Mouse (Mus musculus) inflammation-experienced regulatory T-cells, adult 6 months (primary cell): Measurements from ENCODE around the gene Nanos1. TPM values are rescaled to one million over a fixed set of nuclear protein-coding genes. Genes with fewer than 3 reads are reported as not detected.

Source experiments
- ATAC-seq: one replicate; pipeline ENCODE4 v1.8.0; 2017
- polyA plus RNA-seq, 3 experiments: library from polyadenylated mRNA; unstranded; fragments of 100-300 nt; shearing (Covaris generic); gene quantifications; one replicate each; pipeline ENCODE4 v1.2.1; 2017

Nanos1 gene
- 1 to 10 TPM; 1.5 to 3.0 (median 2.4) TPM for polyA plus RNA-seq

DNA sequence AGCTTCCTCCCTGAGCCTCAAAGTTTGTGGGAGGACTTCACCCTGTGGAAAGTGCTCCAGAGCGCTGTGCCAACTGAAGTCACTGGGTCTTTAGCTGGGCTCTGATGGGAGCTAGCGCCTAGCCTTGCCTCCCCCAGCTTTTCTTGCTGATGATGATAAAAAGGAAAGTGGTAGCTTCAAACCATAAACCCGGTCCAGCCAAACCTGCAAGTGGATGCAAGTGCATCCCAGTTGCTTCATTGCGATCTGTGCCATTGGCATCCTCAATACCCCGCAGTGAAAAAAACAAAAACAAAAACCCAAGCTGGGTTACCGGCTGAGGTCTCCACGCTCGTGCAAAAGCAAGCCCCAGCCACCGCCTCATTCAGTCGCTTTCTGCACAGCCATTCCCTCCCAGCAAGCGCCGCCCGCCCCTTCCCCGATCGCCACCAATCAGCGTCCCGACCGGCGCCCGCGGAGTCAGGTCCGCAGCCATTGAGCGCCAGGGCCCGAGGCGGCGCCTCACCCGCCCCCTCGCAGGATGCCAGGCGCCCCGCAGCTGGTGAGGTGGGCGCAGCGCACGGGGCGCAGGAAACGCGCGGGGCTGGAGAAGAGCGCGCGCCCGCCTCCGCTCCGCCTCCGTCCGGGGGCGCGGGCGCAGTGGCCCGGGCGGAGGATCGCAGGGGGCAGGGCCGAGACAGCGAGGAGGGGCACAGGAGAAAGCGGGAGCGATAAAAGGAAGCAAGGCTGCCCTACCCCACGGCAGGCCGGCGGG lies at the start of gene Nanos1:
Gene Nanos1, plus strand, starts transcription at position 550 of the 754 bp plus-strand sequence.
- peak; percentile 82 for ATAC-seq

DNA sequence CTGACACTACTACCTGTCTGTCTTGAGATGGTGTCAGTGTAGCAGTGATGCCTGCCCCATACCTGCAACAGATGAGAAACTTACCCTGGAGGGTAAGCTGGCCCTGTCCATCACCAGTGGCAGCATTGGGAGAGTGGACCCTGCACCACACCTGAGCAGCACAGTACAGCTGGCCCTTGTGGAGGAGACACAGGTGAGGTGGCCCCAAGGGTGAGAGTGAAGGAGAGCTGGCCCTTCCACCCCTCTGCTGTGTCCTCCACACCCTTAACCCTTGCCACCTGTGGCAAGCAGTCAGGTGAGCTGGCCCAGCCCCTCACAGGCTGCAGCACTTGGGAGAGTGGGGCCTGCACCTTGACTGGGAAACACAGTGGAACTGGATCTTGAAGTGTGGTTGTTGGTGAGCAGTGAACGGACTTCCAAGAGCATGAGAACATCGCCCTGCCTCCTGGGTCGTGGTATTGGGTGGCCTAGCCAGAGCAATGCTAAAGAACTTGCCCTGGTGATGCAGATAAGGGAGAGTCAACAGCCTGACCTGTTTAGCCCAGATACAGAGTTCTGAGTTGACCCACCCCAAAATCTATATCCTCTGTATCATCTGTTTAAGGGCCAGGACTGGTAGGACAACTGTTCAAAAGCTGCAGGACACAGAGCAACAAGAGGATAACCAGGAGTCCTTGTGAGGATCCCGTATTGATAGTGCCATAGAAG lies 46.4 kb upstream of the Nanos1 start:
- no peak for ATAC-seq

DNA sequence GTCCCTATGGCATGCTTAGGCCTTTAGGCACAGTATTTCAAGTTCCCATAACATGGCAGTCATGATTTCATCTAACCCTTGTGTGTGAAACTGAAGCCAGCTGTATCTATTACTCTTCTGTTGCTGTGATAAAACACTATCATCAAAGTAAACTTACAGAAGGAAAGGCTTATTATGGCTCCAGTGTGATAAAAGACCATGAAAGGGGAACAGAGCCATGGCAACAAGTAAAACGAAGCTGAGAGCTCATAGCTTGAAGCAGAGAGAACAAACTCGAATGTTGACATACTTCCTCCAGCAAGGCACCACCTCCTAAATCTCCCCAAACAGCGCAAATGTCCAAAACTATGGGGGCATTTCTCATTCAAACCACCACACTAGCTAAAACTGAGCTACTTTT lies 45.6 kb upstream of the Nanos1 start:
- no peak for ATAC-seq

DNA sequence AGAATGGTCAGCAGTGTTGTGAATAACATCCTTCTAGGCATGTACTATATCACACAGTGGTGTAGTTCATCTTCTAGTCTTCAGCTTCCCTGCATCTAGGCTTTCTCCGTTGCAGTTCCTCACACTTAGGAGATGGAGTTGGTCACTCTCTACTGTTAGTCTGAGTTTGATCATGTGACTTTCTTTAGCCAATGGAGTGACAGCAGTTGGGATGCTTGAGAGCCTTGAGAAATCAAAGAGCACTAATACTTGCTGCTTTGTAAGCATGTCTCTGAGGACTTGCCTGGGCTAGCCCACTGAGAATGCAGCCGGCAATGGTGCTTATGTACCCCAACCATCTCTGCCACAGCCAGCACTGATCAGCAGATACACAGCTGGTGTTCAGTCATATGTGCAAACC lies 43.2 kb upstream of the Nanos1 start:
- no peak for ATAC-seq

DNA sequence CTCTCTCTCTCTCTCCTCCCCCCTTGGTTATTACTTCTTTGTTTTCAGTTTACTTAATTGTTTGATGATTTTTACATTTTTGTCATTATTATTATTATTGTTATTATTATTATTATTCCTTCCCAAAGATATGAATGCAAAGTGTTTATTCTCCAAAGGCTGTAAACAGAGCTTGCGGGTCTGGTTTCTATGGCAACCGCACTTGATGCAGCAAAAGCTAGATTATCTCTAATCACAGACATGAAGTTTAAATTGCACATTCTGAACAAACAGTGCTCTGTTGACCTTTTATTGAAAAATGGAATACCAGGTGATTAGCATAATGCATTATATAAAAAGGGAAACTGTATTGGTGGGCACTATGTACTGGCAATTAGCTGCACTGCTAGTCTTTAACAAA lies 39.4 kb upstream of the Nanos1 start:
- no peak for ATAC-seq

DNA sequence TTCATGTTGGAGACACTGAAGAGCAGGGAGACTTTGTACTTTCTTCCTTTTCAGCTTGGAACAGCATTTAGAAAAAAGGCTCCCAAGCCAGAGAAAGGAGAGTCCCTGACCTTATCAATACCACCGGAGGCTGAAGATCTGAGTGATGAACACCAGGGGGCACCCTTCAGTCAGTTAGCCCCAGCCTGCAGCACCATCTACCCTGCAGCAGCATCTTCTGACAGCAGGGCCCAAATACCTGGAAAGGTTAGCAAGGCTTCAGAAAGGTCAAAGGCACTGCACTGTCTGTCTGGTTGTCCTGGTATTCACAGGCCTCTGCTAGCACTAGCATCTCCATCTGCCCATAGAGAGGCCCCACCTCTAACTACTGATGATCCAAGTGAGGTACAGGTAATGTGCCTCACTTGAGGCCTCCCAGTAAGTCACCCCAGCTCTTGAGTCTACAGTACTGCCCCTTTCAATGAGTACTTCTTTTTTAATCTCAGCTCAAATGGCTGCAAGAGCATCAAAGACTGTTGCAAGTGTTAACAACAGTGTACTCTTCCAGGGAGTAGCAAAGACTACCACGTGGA lies 25.4 kb upstream of the Nanos1 start:
- peak; percentile 73 for ATAC-seq

DNA sequence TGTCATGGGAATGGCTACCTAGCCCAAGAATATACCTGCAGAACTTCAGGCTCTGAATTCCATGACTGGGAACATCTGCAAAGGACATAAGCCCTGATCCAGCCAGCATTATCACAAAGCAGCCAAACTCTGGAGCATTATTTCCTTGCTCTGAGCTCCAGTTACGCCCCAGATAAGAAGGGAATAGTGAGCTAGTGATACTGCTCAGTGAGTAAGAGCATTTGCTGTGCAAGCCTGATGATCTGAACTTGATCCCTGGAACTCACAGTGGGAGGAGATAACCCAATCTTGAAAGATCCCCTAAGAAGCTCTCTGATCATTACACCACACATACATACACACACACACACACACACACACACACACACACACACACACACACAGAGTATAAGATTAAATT lies 24.5 kb upstream of the Nanos1 start:
- ATAC-seq: no peak

DNA sequence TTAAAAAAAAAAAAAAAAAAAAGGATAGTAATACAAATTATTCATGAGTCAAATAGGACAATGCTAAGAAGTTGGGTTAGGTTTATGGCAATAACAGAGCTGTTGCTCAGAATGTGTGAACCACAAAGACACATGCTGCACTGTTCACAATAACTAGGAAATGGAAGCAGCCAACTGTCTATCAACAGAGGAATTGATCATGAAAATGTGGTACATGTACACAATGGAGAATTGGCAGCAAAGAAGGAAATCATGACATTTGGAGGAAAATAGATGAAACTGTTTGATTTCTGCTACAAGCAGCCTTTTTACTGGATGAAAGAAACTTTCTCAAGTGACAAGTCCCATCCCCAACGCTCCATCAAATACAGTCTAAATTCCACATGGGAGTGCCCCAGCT lies 23.8 kb upstream of the Nanos1 start:
- ATAC-seq: no peak

DNA sequence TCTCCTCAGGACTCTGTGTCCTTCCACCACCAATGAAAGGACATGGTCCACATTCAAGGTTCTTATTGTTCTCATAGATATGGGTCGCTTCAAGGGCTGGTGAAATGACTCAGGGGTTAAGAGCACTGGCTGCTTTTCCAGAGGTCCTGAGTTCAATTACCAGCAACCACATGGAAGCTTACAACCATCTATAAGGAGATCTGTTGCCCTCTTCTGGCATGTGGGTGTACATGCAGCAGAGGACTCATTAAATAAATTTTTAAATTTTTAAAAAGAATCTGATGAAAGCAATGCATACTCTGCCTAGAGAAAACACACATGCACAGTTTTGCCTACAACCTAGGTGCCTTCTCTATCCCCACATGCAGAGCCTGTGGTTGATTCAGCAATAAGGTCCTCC lies 15.2 kb upstream of the Nanos1 start:
- no peak for ATAC-seq

DNA sequence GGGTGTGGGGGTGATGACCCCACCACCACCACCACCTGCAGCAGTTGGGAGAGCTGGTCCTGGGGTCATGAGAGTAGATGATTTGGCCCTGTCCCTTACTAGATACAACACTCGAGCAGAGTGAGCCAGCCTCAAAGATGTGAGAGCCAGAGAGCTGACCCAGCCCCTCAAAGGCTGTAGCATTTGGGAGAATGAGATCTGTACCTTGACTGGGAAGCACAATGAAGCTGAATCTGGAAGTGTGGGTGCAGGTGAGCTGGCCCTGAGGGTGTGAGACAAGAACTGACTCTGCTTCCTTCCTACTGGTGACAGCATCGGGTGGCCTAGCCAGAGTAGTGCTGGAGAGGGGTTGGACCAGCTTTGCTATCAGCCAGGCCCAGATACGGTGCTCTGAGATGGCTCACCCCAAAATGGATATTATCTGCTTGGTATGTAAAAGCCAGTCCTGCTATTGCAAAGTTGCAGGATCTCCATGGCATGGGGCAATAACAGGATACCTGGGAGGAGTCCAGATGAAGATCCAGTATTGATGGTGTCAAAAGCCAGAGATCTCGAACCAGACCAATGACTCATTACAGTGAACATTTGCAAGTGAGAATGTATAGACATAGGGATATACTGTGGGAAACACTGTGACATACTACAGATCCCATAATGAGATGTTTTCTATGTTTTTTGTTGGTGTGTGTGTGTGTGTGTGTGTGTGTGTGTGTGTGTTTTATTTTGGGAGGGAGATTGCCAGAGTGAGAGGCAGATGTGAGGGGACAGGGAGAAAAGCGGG lies 11.8 kb upstream of the Nanos1 start:
- no peak for ATAC-seq

DNA sequence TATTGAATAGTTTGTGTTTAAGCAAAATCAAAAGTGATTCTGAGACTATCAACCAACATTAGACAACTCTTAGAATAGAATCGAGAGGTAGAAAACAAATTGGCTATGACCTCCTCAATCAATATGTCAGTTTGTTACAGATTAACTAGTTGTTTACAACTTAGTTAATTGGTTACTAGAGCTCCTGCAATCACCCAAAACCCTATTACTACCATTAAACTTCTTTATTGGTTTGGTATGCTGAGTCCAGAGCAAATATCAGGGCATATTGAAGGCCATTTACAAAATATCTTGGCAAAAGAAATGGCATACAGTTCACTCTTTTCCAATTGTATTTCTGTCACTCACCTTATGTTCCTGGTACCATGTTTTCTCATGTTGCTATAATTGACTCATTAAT lies 8.0 kb upstream of the Nanos1 start:
- ATAC-seq: no peak

DNA sequence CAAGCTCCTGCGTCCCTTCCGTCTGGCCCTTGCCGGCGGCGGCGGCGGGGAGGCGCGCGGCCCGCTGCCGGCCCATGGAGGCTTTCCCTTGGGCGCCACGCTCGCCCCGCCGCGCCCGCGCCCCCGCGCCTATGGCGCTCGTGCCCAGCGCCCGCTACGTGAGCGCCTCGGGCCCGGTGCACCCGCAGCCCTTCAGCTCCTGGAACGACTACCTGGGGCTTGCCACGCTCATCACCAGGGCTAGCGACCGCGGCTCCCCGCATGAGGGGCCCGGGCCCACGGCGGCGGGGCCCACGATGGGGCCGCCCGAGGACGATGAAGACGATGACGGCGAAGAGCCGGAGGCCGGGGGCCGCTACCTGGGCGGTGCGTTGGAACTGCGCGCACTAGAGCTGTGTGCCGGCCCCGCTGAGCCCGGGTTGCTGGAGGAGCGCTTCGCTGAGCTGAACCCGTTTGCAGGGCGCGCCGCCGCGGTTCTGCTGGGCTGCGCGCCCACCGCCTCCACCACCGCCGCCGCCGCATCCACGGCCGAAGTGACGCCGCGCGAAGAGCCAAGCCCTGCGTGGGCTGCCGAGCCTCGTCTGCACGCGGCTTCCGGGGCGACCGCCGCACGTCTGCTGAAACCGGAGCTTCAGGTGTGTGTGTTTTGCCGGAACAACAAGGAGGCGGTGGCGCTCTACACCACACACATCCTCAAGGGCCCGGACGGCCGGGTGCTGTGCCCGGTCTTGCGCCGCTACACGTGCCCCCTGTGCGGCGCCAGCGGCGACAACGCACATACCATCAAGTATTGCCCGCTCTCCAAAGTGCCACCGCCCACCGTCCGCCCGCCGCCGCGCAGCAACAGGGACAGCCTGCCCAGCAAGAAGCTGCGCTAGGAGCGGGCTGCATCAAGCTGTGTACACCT lies 658 bp downstream of the Nanos1 start:
- peak; percentile 56 for ATAC-seq

DNA sequence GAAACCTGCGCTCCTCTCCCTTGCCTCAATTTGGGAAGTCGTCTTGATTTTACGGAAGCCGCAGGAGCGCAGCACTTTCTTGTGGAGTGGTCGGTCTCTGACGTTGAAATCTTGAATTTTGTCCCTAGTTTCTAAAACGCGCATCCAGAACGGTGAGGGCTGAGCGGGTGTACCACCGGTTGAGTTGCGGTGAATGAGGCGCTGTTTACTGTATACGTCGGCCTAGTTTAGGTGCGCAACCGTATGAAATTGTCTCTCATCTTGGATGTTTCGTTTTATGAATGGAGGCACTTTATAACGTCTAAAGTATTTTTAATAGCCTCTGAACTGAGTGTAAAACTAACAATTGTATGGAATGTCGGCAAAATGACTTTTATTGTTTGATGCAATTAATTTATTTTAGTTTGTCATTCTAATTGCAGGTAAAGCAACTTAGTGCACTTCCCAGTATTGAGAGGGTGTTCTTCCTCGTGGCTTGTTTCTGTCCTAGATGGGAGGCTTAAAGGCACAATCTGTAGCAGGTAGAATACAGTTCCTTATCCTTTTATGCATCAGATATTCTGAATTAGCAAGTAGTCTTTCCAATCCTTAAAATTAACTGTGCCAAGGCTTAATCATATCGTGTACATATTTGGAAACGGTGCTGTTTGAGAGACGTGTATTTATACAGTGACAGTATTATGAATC lies 1.5 kb downstream of the Nanos1 start:
- ATAC-seq: no peak

DNA sequence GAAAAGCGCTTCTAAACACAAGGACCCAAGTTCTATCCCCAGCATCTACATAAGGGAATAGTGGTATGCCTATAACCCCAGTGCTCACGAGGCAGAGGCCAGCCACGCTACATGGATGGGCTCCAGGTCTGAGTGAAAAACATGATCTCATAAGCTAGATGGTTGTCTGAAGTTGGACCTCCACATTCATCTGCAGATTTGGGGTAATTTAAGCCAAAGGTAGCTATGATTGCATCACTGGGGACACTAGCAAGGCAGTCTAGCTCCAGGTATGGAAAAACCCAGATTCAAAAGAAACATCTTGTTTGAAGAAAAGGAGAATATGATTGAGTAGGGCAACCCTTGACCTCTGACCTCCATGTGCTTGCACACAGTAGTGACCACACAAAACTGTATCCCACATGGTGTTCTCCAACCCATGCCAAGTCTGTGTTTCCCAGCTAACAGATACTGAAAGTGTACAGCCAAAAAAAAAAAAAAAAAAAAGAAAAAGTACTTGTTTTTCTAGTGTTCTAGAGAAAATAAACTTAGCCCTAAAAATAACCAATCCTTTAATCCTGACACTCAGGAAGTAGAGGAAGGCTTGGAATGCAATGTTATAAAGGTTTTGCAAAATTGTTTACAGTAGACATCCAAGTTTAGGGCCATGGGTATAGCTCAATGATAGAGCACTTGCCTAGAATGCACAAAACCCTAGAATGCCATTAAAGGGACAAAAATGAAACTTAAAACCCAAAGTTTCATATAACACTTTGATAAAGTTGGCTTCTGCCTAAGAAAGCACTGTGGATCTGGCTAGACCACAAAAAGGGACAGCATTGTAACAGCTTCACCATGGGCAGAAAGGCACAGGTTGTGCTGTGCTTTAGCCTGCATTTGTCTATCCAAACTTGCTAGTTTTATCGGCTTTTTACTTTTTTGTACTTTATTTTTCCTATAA lies 3.4 kb downstream of the Nanos1 start:
- ATAC-seq: no peak

DNA sequence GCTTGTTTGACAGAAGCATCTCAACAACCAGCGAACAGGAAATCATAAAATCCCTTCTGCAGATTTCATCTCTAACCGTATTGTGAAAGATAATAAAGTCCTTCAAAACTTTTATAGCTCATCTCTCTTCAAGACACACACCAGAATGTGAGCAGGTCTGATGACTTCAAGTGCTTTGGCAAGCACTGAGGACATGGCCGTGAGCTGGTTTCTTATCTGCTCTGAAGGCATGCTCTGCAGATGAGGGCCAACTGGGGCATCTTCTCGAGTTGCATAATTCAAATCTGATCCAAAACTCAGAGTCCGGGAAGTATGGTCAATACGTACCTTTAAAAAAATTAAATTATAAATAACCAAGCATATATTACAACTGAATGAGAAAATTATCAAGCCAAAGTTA lies 17.6 kb downstream of the Nanos1 start:
- no peak for ATAC-seq

DNA sequence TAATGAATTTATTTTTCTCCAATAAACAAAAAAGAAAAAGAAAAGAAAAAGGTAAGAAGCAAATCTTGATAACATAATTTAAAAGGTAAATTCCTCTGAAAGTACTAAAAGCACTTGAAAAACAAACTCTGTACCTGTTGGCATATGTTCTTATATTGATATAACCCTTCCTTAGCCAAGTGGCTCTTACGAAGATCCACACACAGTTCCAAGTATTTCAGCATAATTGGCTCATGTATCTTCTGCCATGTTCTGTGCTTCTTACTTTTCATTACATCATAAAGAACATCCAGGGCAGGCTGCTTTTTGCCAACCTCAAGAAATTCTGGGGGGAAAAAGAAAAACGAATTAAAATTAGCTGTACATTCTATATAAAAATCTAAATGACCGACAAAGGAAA lies 26.2 kb downstream of the Nanos1 start:
- ATAC-seq: no peak

DNA sequence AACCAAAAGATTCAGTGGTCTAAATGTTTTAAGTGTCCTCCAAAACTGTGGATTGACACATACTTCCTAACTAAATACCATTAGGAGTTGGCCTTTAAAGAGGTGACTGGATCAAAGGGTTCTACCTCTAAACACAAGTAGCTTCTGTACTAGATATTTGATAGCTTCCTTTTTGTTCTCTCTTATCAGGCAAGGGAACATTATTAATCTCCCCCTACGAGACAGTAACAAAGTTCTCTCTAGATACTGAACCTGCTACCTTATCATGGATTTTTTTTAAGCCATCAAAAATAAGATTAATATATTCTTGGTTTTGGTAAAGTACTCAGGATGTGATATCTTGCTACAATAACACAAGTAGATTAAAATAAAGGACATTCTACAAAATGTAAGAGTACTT lies 28.9 kb downstream of the Nanos1 start:
- no peak for ATAC-seq

DNA sequence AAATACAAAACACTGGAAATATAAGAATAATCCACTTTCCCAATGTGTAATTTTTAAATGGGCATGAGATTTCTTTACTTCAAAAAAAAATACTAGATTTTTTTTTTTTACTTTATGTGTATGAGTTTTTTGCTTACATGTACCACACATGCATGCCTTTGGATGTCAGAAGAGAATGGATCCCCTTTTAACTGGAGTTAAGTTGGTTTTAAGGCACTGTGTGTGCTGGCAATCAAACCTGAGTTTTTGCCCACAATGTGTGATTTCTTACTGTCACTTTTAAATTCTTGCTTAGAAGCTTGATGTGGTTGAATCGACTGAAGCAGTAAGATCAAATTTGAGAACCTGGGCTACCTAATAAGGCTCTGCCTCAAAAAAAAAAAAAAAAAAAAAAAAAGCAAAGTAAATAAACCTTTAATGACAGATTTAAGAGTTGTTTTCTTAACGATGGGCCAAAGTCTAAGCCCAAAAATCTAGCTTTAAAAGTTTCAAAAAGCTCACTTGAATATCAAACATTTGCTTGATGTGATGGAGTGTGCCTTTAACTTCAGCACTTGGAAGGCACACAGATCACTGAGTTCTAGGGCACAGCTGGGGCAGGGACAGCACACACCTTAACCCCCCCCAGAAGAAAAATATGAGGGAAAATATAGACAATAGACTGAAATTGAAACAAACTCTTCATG lies 31.8 kb downstream of the Nanos1 start:
- ATAC-seq: no peak

DNA sequence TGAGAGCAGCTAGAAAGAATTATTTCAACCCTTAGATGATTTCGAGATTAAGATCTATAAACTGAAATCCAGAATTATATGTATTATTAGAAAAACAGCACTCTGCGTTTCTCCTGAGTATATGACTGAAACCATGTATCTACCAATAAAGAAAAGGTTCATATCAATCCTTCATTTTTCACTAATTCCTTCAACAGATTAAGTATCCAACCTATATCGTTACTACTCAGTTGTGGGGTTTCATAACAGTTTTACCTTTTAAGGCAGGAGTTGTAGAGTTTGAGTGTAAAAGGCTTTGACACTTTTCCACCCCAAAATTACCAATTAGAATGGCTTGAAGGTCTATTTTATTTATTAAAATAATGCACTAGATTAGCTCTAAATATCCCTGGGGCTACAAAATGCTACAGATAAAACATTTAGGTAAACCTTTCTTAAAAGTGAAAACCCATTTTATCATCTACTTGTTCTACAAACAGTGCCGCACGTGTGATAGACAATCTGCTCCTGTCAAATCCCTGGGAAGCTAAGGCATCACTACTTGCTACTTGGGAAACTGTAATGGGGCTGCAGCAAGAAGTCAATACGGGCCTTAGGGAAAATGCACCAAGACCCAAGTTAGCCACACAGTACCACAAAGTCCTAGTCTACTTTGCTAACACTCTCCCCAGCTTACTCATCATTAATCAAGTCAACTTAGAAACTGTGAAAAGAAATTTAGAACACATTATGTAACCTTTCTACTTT lies 32.6 kb downstream of the Nanos1 start:
- ATAC-seq: no peak
